Mouse (Mus musculus): Measurements from ENCODE around the gene Spata17. TPM values are rescaled to one million over a fixed set of nuclear protein-coding genes. Genes with fewer than 3 reads are reported as not detected.

The Spata17 gene
- polyA plus RNA-seq, 1 experiment from 2014 or later = 0.60 TPM

Other genes with a start within 250 kb of the Spata17 start
- gene D1Pas1, start 248.0 kb downstream of the Spata17 start, polyA plus RNA-seq (2014; fragmentation: Nextera tagmentation; extraction: Ambion mirVana) = 0.33 TPM in 1 of 2 replicates, not detected in the other
- gene Gpatch2, start within 50 bp of the Spata17 start, polyA plus RNA-seq (2014; fragmentation: Nextera tagmentation; extraction: Ambion mirVana) = 20.6 and 22.6 TPM in 2 replicates

Data from embryonic facial prominence, embryonic 11.5 days (tissue).